Mouse (Mus musculus) lung, postnatal 0 days (tissue): ENCODE measurements at regions not wholly inside any gene's neighbourhood (a gene's known extent, or its start where the extent isn't known, plus 50 kb on each side); places are given as distances from the start of the nearest gene placed in this dataset. TPM values are rescaled to one million over a fixed set of nuclear protein-coding genes. Genes with fewer than 3 reads are reported as not detected.

Experiments
- ATAC-seq: fragments of 200-750 bp; cut with Nextera tagmentation; 2 replicates; pipeline ENCODE4 v1.8.0; 2017; ENCODE audit warnings: moderate library complexity
- DNase-seq: peaks from one replicate; pipeline ENCODE4 v3.0.0-alpha.2; 2016; ENCODE audit warnings: low spot score
- H3K27ac ChIP-seq: fragments of 300-500 bp; sonication (generic); 2 replicates; pipeline ENCODE4 v1.5.1; 2014; ENCODE audit warnings: antibody characterized with exemption, mild to moderate bottlenecking, low read length, mixed read lengths
- H3K27me3 ChIP-seq: fragments of 300-500 bp; sonication (generic); replicated peaks from 2 replicates; pipeline ENCODE4 v1.6.1; 2014; ENCODE audit warnings: low read length, mixed read lengths; ENCODE audit not compliant: insufficient read depth
- H3K36me3 ChIP-seq: fragments of 300-500 bp; sonication (generic); 2 replicates; pipeline ENCODE4 v1.6.1; 2014; ENCODE audit warnings: low read length, mixed read lengths; ENCODE audit not compliant: insufficient read depth
- H3K4me1 ChIP-seq: fragments of 300-500 bp; sonication (generic); 2 replicates; pipeline ENCODE4 v1.6.1; 2014; ENCODE audit warnings: antibody characterized with exemption, low read depth, low read length, mixed read lengths; ENCODE audit not compliant: insufficient read depth
- H3K4me2 ChIP-seq: fragments of 300-500 bp; sonication (generic); replicated peaks from 2 replicates; pipeline ENCODE4 v1.6.1; 2014; ENCODE audit warnings: low read depth, mild to moderate bottlenecking, low read length, moderate library complexity, mixed read lengths
- H3K4me3 ChIP-seq: fragments of 300-500 bp; sonication (generic); 2 replicates; pipeline ENCODE4 v1.5.1; 2014; ENCODE audit warnings: low read depth, low read length
- H3K9ac ChIP-seq: fragments of 300-500 bp; sonication (generic); replicated peaks from 2 replicates; pipeline ENCODE4 v1.6.1; 2014; ENCODE audit warnings: low read depth, mild to moderate bottlenecking
- H3K9me3 ChIP-seq: fragments of 300-500 bp; sonication (generic); 2 replicates; pipeline ENCODE4 v1.6.1; 2016; ENCODE audit warnings: low read length, mixed read lengths
- CTCF ChIP-seq: IDR thresholded peaks from 2 replicates; pipeline ENCODE4 v1.5.1; 2016; ENCODE audit warnings: antibody characterized with exemption, mild to moderate bottlenecking
- EP300 ChIP-seq: IDR thresholded peaks from 2 replicates; pipeline ENCODE4 v1.6.1; 2016; ENCODE audit warnings: antibody characterized with exemption, mild to moderate bottlenecking, control low read depth
- WGBS: fragments of 180-500 bp; shearing (Covaris S2); extraction: QIAGEN DNeasy Blood & Tissue Kit; methylation state at CpG from one replicate; pipeline ENCODE4 v1.1.7; 2014; 5-methylcytosine and 5-hydroxymethylcytosine counted together
- microRNA counts: library from miRNA; unstranded; fragments of <30 nt; microRNA quantifications from one replicate; lab custom pipeline; 2015
- microRNA-seq: library from miRNA; unstranded; fragments of <30 nt; microRNA quantifications from one replicate; pipeline ENCODE4, GENCODE M21; 2016

DNA sequence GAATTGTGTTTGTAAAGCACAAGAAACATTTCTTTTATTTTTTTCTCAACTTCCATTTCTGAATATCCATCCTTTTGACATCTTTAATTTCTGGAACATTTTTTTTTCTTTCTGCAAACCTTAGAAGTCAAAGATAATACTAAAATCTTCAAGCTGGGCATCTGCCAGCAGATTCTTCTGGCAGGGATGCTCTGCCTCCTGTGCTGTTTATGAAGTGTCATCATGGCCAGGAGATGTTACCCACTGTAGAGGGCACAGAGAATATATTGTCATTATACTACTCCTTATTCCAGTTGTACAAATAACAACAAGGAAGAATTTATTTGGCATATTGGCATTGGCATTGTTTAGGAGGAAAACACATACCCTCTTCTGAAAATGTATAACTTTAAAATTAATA is 111.7 kb upstream of the Tll1 start:
- no peak overlapping the region for H3K4me3 ChIP-seq
- no peaks in the 10 kb centered on the region for H3K36me3 ChIP-seq
- no peak for ATAC-seq
- no peak overlapping the region for H3K27ac ChIP-seq
- H3K9me3 ChIP-seq = no peaks in the 10 kb centered on the region
- H3K9ac ChIP-seq = no peak overlapping the region
- no peaks in the 10 kb centered on the region for H3K27me3 ChIP-seq
- no peak for DNase-seq
- no peak for TF ChIP-seq CTCF
- H3K4me2 ChIP-seq = no peak overlapping the region
- H3K4me1 ChIP-seq = no peaks in the 10 kb centered on the region

DNA sequence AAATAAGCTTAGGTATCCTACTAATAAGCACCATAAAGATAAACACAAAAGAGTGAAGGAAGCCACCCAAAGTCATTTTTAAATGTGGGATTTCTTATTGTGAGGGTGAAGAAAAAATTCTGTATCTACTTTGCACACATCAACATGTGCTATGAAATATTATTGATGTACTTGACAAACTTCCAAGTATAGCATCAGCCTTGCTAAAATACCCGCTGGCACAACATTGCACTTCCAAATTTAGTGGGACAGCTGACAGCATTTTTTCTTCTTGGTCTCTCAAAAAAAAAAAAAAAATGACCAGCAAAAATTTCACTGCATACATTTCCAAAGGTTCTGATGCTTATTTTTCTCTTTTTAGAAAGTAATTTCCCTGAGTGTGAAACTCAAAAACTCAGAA is 101.9 kb upstream of the Tll1 start:
- DNase-seq (no peak), ATAC-seq (no peak)
- Histone ChIP-seq H3K4me1 (no peaks in the 10 kb centered on the region), H3K9me3 (no peaks in the 10 kb centered on the region), H3K27me3 (no peaks in the 10 kb centered on the region), H3K4me2 (no peak overlapping the region), H3K27ac (no peak overlapping the region), H3K36me3 (no peaks in the 10 kb centered on the region), H3K9ac (no peak overlapping the region), H3K4me3 (no peak overlapping the region)
- TF ChIP-seq EP300 (no peak), CTCF (no peak)
- WGBS = 60% methylated on average over 1 of the region's 1 CpGs

DNA sequence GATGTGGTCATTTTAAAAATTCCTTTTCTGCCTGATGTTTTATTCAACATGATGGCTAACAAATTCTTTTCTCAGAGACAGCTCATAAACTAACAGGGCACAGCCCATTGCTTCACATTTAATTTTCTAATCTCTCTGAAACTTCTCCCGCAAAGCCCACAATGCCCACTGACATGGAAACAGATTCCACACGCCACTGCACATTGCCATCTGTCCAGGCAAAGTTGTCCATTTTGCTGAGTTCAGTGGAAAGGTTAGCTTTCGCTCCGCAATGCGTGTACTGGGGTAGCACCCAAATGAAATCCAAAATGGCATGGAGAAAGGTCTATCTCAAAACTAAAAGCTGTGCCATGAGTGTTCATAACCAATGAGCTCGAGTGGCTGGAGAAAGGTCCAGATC is 76.7 kb upstream of the Tll1 start:
- H3K9me3 ChIP-seq = no peaks in the 10 kb centered on the region
- TF ChIP-seq EP300 (no peak), CTCF (no peak)
- H3K27me3 ChIP-seq = no peaks in the 10 kb centered on the region
- H3K4me1 ChIP-seq = no peaks in the 10 kb centered on the region
- H3K4me3 ChIP-seq = no peak overlapping the region
- DNase-seq = no peak
- H3K9ac ChIP-seq = no peak overlapping the region
- H3K4me2 ChIP-seq = no peak overlapping the region
- ATAC-seq = no peak
- no peaks in the 10 kb centered on the region for H3K36me3 ChIP-seq
- WGBS = 82% methylated on average over 6 of the region's 6 CpGs
- no peak overlapping the region for H3K27ac ChIP-seq

DNA sequence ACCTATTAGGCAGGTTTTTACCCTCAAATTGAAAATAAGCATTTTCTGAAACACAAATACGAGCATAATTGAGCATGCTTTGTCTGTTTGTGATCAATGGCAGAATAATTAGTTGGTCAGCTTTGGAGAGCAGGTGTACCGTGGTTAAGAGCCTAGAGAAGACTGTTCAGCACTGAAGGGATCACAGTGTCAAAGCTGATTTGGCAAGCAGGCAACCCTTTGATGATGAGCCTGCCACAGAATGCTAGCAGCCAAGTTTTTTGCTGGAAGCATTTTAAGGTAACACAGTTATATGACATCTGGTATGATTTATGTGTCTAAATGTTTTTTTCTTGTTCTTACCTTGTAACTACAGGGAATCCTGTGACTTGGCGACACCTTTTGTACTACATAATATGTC is 75.5 kb upstream of the Tll1 start:
- Histone ChIP-seq H3K36me3 (no peaks in the 10 kb centered on the region), H3K4me2 (no peak overlapping the region), H3K27me3 (no peaks in the 10 kb centered on the region), H3K4me1 (no peaks in the 10 kb centered on the region), H3K27ac (no peak overlapping the region), H3K9ac (no peak overlapping the region), H3K9me3 (no peaks in the 10 kb centered on the region), H3K4me3 (no peak overlapping the region)
- WGBS = 60% methylated on average over 3 of the region's 3 CpGs
- ATAC-seq (no peak), DNase-seq (no peak)
- TF ChIP-seq EP300 (no peak), CTCF (no peak)

DNA sequence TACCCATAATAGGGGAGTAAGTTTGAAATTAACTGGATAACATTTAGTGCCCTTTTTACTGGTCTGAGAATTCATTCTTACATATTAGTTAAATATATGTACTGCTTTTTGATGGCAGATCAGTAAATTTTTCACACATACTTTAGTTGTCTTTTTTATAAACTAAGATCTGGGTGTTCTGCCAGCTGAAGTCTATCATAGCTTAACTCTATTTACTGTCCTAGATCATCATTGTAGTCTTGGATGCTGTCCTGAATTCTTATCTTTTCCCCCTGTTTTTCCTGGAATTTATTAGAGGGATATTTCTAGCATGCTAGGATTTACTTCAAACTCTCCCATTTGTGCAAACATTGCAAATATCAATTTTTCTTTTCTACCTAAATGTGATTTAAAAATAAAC is 74.3 kb upstream of the Tll1 start:
- no peak overlapping the region for H3K27ac ChIP-seq
- no peak overlapping the region for H3K9ac ChIP-seq
- DNase-seq (no peak), ATAC-seq (no peak)
- H3K4me2 ChIP-seq = no peak overlapping the region
- H3K4me1 ChIP-seq = no peaks in the 10 kb centered on the region
- no peak overlapping the region for H3K4me3 ChIP-seq
- H3K36me3 ChIP-seq = no peaks in the 10 kb centered on the region
- H3K27me3 ChIP-seq = no peaks in the 10 kb centered on the region
- TF ChIP-seq EP300 = no peak
- TF ChIP-seq CTCF = no peak
- H3K9me3 ChIP-seq = no peaks in the 10 kb centered on the region

DNA sequence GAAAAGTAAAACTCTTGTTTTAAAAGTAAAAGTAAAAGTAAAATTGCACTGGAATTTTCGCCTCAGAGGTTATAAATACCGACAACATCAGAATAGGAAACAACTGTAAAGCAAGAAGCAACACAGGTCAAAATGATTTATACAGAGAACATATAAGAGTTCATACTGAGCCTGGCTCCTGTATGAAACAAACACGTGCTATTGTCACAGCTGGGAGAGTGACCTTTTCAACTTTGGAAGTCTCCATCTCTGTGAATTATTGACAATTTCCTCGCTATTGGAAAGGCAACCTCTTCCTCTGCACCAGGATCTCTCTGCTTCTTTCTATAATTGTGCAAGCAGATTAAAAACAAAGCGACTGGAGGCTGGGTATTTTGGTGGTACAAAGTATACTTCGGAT is 70.0 kb upstream of the Tll1 start:
- H3K4me2 ChIP-seq = no peak overlapping the region
- ATAC-seq (no peak), DNase-seq (no peak)
- H3K27me3 ChIP-seq = no peaks in the 10 kb centered on the region
- no peaks in the 10 kb centered on the region for H3K36me3 ChIP-seq
- no peak overlapping the region for H3K27ac ChIP-seq
- H3K9ac ChIP-seq = no peak overlapping the region
- TF ChIP-seq CTCF = no peak
- no peak for TF ChIP-seq EP300
- H3K9me3 ChIP-seq = no peaks in the 10 kb centered on the region
- no peak overlapping the region for H3K4me3 ChIP-seq
- WGBS = 42% methylated on average over 6 of the region's 6 CpGs
- no peaks in the 10 kb centered on the region for H3K4me1 ChIP-seq

DNA sequence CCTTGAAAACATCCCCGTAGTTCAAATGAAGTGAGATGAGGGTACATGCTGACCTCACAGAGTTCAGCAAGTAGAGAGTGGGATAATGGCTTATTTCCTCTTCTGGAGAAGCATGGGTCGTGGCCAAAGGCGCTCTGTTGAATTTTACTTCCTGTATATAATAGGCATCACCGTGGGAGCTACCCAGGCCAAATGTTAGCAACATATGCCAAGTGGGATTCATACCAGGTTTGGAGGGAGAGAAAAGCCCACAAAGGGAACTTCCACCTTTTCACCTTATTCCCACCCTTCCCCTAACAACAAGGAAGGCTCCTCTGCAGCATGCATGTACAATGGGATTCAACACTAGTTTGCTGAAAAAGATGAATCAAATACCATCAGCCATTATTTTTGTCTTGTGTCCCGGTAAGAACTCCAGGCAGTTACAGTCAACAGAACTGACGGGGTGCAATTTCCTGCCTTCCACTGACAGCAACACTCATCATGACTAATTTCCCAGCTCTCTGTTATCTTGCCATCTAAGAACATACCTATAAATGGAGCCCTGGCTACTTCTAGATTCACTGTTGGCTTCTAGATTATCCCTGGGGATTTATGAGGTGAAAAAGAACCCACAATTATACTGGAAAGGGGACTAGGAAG is 59.4 kb upstream of the Tll1 start:
- TF ChIP-seq CTCF = no peak
- peak; percentile 39; the same call in 1 of the 2 replicates for TF ChIP-seq EP300
- ATAC-seq (peak; percentile 66), DNase-seq (no peak)
- no peaks in the 10 kb centered on the region for H3K36me3 ChIP-seq
- no peak overlapping the region for H3K27ac ChIP-seq
- H3K4me2 ChIP-seq = no peak overlapping the region
- no peaks in the 10 kb centered on the region for H3K27me3 ChIP-seq
- no peak overlapping the region for H3K9ac ChIP-seq
- WGBS = 40% methylated on average over 6 of the region's 6 CpGs
- no peaks in the 10 kb centered on the region for H3K9me3 ChIP-seq
- no peak overlapping the region for H3K4me3 ChIP-seq
- no peaks in the 10 kb centered on the region for H3K4me1 ChIP-seq

MicroRNAs encoded in the stretch of these regions (microRNA counts, 519-probe panel; counts per million panel counts)
- not detected for microRNA mmu-miR-710 (lab: Ali Mortazavi, UCI)

Small RNAs in the stretch of these regions (microRNA-seq; reads per million reads assigned to microRNA genes)
- gene Mir710 = not detected
